Mouse (Mus musculus) testis, adult 2 months (tissue): ENCODE results near the gene Ccdc117. TPM values are rescaled to one million over a fixed set of nuclear protein-coding genes. Genes with fewer than 3 reads are reported as not detected.
"Not testable (repeated sequence)": the region's sequence is repeated elsewhere in the genome, so short reads cannot be mapped to it uniquely, and the experiment has no call there.

ENCODE experiments used
- H3K27ac ChIP-seq: fragments of 200-500 bp; 2 replicates; pipeline ENCODE4 v1.5.1; 2012; ENCODE audit warnings: low read depth, low read length; ENCODE audit not compliant: control insufficient read depth, insufficient read depth
- H3K27me3 ChIP-seq: fragments of 200-500 bp; 2 replicates; pipeline ENCODE4 v1.6.1; 2012; ENCODE audit warnings: mild to moderate bottlenecking, low read length, moderate library complexity; ENCODE audit not compliant: control insufficient read depth, insufficient read depth
- H3K36me3 ChIP-seq: fragments of 200-500 bp; 2 replicates; pipeline ENCODE4 v1.6.1; 2012; ENCODE audit warnings: mild to moderate bottlenecking, low read length; ENCODE audit not compliant: control insufficient read depth, insufficient read depth
- H3K4me1 ChIP-seq: fragments of 200-500 bp; 2 replicates; pipeline ENCODE4 v1.6.1; 2012; ENCODE audit warnings: low read length; ENCODE audit not compliant: control insufficient read depth, insufficient read depth
- H3K4me3 ChIP-seq: fragments of 200-500 bp; 2 replicates; pipeline ENCODE4 v1.5.1; 2012; ENCODE audit warnings: low read depth, mild to moderate bottlenecking, low read length, moderate library complexity, mixed read lengths; ENCODE audit not compliant: control insufficient read depth
- CTCF ChIP-seq: fragments of 200-500 bp; IDR thresholded peaks from 2 replicates; pipeline ENCODE4 v1.5.1; 2012; ENCODE audit warnings: low read depth, mild to moderate bottlenecking, inconsistent platforms, low read length, moderate library complexity; ENCODE audit not compliant: control insufficient read depth, insufficient read depth, insufficient replicate concordance
- POLR2A ChIP-seq: fragments of 200-500 bp; IDR thresholded peaks from 2 replicates; pipeline ENCODE4 v1.6.1; 2012; ENCODE audit warnings: low read depth, mild to moderate bottlenecking, inconsistent platforms, low read length, moderate library complexity; ENCODE audit not compliant: control insufficient read depth
- polyA plus RNA-seq: library from polyadenylated mRNA; depleted of rRNA; stranded (reverse); fragments of >200 nt; gene quantifications from 2 replicates; pipeline ENCODE4 v1.2.3, GENCODE M21; 2012

Ccdc117 gene
- polyA plus RNA-seq, 1 experiment = 37.6 TPM

GRCm38 (mm10) chr11:5545457-5545856 is 3.5 kb upstream of the Ccdc117 start:
- H3K27me3 ChIP-seq = no peaks in the 10 kb centered on the region

GRCm38 (mm10) chr11:5544709-5545108 is 2.7 kb upstream of the Ccdc117 start:
- H3K27me3 ChIP-seq, H3K27ac ChIP-seq, H3K36me3 ChIP-seq, H3K4me1 ChIP-seq, H3K4me3 ChIP-seq: not testable (repeated sequence)

More at GRCm38 (mm10) chr11:5545457-5545856, 3.5 kb upstream of the Ccdc117 start:
- H3K36me3 ChIP-seq = peaks cover under 1% of the 10 kb centered on the region; the same call in 1 of the 2 replicates
- H3K27ac ChIP-seq = no peak overlapping the region
- peak overlapping the region; percentile 33; the same call in 1 of the 2 replicates for H3K4me3 ChIP-seq
- TF ChIP-seq CTCF (no peak), POLR2A (no peak)
- peaks cover 1% of the 10 kb centered on the region for H3K4me1 ChIP-seq

GRCm38 (mm10) chr11:5543281-5543680 is 1.3 kb upstream of the Ccdc117 start:
- Histone ChIP-seq H3K36me3 (peaks cover 3% of the 10 kb centered on the region), H3K27ac (no peak overlapping the region), H3K27me3 (no peaks in the 10 kb centered on the region), H3K4me1 (peaks cover 4% of the 10 kb centered on the region), H3K4me3 (peak overlapping the region; percentile 31; the same call in 1 of the 2 replicates)
- TF ChIP-seq CTCF (no peak), POLR2A (no peak)

GRCm38 (mm10) chr11:5542482-5543185 is 647 bp upstream of the Ccdc117 start:
- H3K27ac ChIP-seq = peak overlapping the region; percentile 96

GRCm38 (mm10) chr11:5541230-5541798 is 673 bp downstream of the Ccdc117 start:
- Histone ChIP-seq H3K4me3 (peak overlapping the region; percentile 96), H3K27me3 (no peaks in the 10 kb centered on the region), H3K4me1 (peaks cover 4% of the 10 kb centered on the region)

More at GRCm38 (mm10) chr11:5542482-5543185, 647 bp upstream of the Ccdc117 start:
- Histone ChIP-seq H3K27me3 (no peaks in the 10 kb centered on the region), H3K4me1 (peaks cover 4% of the 10 kb centered on the region), H3K36me3 (peaks cover 3% of the 10 kb centered on the region), H3K4me3 (peak overlapping the region; percentile 96)
- no peak for TF ChIP-seq CTCF
- no peak for TF ChIP-seq POLR2A

GRCm38 (mm10) chr11:5540331-5540730 is 1.7 kb downstream of the Ccdc117 start:
- Histone ChIP-seq H3K36me3 (peaks cover 3% of the 10 kb centered on the region), H3K27me3 (no peaks in the 10 kb centered on the region), H3K27ac (peak overlapping the region; percentile 96), H3K4me1 (peaks cover 4% of the 10 kb centered on the region), H3K4me3 (peak overlapping the region; percentile 96)
- TF ChIP-seq CTCF = no peak
- TF ChIP-seq POLR2A = no peak

More at GRCm38 (mm10) chr11:5541230-5541798, 673 bp downstream of the Ccdc117 start:
- TF ChIP-seq POLR2A = no peak; the same call in 1 of the 2 replicates
- TF ChIP-seq CTCF = no peak
- peaks cover 3% of the 10 kb centered on the region for H3K36me3 ChIP-seq
- peak overlapping the region; percentile 96 for H3K27ac ChIP-seq

GRCm38 (mm10) chr11:5537454-5537853 is 4.5 kb downstream of the Ccdc117 start:
- not testable (repeated sequence) for H3K36me3 ChIP-seq, H3K4me3 ChIP-seq, H3K27me3 ChIP-seq, H3K27ac ChIP-seq, H3K4me1 ChIP-seq

GRCm38 (mm10) chr11:5533108-5533507 is 8.9 kb downstream of the Ccdc117 start:
- Histone ChIP-seq H3K27me3 (no peaks in the 10 kb centered on the region), H3K4me1 (no peaks in the 10 kb centered on the region), H3K27ac (no peak overlapping the region), H3K4me3 (no peak overlapping the region), H3K36me3 (peaks cover 11% of the 10 kb centered on the region)
- TF ChIP-seq CTCF (no peak), POLR2A (no peak)
